Mouse (Mus musculus) midbrain, embryonic 11.5 days (tissue): ENCODE data around the gene Maats1. TPM values are rescaled to one million over a fixed set of nuclear protein-coding genes. Genes with fewer than 3 reads are reported as not detected.

Source experiments
- ATAC-seq: fragments of 200-750 bp; cut with Nextera tagmentation; 2 replicates; pipeline ENCODE4 v1.8.0; 2017; ENCODE audit warnings: moderate TSS enrichment, moderate library complexity; ENCODE audit not compliant: low FRiP score
- DNase-seq: peaks from one replicate; pipeline ENCODE4 v3.0.0; 2015; ENCODE audit warnings: low spot score; ENCODE audit errors: missing footprints
- H3K27ac ChIP-seq: fragments of 300-500 bp; sonication (generic); 2 replicates; pipeline ENCODE4 v1.5.1; 2014; ENCODE audit warnings: low read depth, low read length
- H3K27me3 ChIP-seq: fragments of 300-500 bp; sonication (generic); 2 replicates; pipeline ENCODE4 v1.6.1; 2014; ENCODE audit warnings: mild to moderate bottlenecking, low read length, moderate library complexity, mixed read lengths; ENCODE audit not compliant: control insufficient read depth, insufficient read depth
- H3K36me3 ChIP-seq: fragments of 300-500 bp; sonication (generic); 2 replicates; pipeline ENCODE4 v1.6.1; 2014; ENCODE audit warnings: mild to moderate bottlenecking, low read length, moderate library complexity, mixed read lengths; ENCODE audit not compliant: control insufficient read depth, insufficient read depth
- H3K4me1 ChIP-seq: fragments of 300-500 bp; sonication (generic); 2 replicates; pipeline ENCODE4 v1.6.1; 2014; ENCODE audit warnings: low read length; ENCODE audit not compliant: control insufficient read depth, insufficient read depth
- H3K4me2 ChIP-seq: fragments of 300-500 bp; sonication (generic); 2 replicates; pipeline ENCODE4 v1.6.1; 2014; ENCODE audit warnings: mild to moderate bottlenecking, moderate library complexity
- H3K4me3 ChIP-seq: fragments of 300-500 bp; sonication (generic); 2 replicates; pipeline ENCODE4 v1.5.1; 2014; ENCODE audit warnings: low read depth, low read length
- H3K9ac ChIP-seq: fragments of 300-500 bp; sonication (generic); 2 replicates; pipeline ENCODE4 v1.6.1; 2014; ENCODE audit warnings: low read length
- H3K9me3 ChIP-seq: fragments of 300-500 bp; sonication (generic); 2 replicates; pipeline ENCODE4 v1.6.1; 2016; ENCODE audit warnings: low read length; ENCODE audit not compliant: control insufficient read depth
- WGBS: fragments of 180-500 bp; shearing (Covaris S2); extraction: QIAGEN DNeasy Blood & Tissue Kit; methylation state at CpG from one replicate; pipeline ENCODE4 v1.1.7; 2014; 5-methylcytosine and 5-hydroxymethylcytosine counted together
- polyA plus RNA-seq: library from polyadenylated mRNA; unstranded; fragments of >200 nt; fragmentation: Nextera tagmentation; extraction: Ambion mirVana; gene quantifications from 2 replicates; pipeline ENCODE4 v1.2.1, GENCODE M21; 2014

The Maats1 gene
- polyA plus RNA-seq, 1 experiment from 2014 or later: 0.60 TPM

DNA sequence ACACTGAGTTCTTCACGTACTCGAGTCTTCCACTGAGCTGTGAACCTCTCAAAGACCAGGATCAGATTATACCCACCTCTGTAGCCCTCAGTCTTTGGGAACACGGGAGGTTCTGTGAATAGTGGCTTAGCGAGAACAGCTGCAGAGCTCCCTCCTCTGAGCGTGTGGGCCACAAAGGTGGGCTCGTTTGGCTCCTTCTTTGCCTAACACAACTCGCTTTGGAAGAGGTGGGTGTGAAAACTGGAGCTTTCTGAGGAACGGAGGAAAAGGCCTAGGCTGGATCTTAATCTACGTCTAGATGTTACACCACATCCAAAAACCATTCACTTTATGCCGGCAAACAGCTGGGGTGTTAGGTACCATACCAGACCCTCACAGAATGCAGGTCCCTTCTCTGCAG, 23.4 kb upstream of the Maats1 start:
- ATAC-seq (no peak), DNase-seq (no peak)
- no peaks in the 10 kb centered on the region for H3K9me3 ChIP-seq
- H3K27ac ChIP-seq: no peak overlapping the region
- WGBS: 89% methylated on average over 10 of the region's 10 CpGs
- no peak overlapping the region for H3K9ac ChIP-seq
- H3K4me1 ChIP-seq: no peaks in the 10 kb centered on the region
- H3K4me3 ChIP-seq: no peak overlapping the region
- no peaks in the 10 kb centered on the region for H3K27me3 ChIP-seq
- H3K4me2 ChIP-seq: no peak overlapping the region
- H3K36me3 ChIP-seq: no peaks in the 10 kb centered on the region

DNA sequence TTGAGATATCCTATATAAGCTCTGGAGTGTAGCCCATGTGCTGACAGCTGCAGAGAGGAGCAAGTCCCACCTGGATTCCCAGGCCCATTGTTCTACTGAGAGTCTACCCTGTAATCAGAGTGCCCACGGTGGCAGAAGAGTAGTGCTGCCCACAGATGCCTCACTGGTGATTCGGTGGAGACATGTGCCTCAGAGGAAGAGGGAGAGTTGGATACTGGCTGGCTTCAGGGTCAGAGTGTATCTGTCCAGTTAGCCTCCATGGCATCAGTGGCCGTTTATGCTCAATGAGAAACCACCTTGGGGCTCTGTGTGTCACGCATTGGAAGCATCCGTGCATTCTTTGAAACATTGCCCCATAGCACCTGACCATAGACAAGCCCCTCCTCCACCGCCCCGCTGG, 21.7 kb upstream of the Maats1 start:
- DNase-seq: no peak
- H3K4me3 ChIP-seq: no peak overlapping the region
- H3K9me3 ChIP-seq: no peaks in the 10 kb centered on the region
- ATAC-seq: no peak
- 88% methylated on average over 7 of the region's 7 CpGs for WGBS
- no peak overlapping the region for H3K27ac ChIP-seq
- H3K4me2 ChIP-seq: no peak overlapping the region
- no peaks in the 10 kb centered on the region for H3K36me3 ChIP-seq
- H3K27me3 ChIP-seq: no peaks in the 10 kb centered on the region
- no peak overlapping the region for H3K9ac ChIP-seq
- no peaks in the 10 kb centered on the region for H3K4me1 ChIP-seq

DNA sequence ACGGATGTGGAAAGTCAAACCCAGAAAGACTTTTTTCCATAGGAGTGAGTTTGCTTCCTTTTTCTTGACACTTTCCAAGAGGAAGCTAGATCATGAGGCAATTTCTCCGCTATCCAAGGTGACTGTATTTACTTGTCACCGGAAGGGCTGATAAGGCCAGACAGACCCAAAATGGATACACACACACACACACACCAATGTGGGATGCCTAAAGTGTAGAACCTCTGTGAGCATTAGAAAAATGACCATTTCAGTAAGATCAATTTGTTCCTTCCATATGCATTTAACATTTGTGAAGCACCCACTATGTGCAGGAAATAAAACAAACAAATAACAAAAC, 21.3 kb upstream of the Maats1 start:
- no peak overlapping the region for H3K27ac ChIP-seq
- no peaks in the 10 kb centered on the region for H3K36me3 ChIP-seq
- ATAC-seq: no peak
- no peak overlapping the region for H3K4me2 ChIP-seq
- no peak overlapping the region for H3K4me3 ChIP-seq
- H3K4me1 ChIP-seq: no peaks in the 10 kb centered on the region
- H3K27me3 ChIP-seq: no peaks in the 10 kb centered on the region
- no peak overlapping the region for H3K9ac ChIP-seq
- H3K9me3 ChIP-seq: no peaks in the 10 kb centered on the region
- no peak for DNase-seq
- 91% methylated on average over 3 of the region's 3 CpGs for WGBS

DNA sequence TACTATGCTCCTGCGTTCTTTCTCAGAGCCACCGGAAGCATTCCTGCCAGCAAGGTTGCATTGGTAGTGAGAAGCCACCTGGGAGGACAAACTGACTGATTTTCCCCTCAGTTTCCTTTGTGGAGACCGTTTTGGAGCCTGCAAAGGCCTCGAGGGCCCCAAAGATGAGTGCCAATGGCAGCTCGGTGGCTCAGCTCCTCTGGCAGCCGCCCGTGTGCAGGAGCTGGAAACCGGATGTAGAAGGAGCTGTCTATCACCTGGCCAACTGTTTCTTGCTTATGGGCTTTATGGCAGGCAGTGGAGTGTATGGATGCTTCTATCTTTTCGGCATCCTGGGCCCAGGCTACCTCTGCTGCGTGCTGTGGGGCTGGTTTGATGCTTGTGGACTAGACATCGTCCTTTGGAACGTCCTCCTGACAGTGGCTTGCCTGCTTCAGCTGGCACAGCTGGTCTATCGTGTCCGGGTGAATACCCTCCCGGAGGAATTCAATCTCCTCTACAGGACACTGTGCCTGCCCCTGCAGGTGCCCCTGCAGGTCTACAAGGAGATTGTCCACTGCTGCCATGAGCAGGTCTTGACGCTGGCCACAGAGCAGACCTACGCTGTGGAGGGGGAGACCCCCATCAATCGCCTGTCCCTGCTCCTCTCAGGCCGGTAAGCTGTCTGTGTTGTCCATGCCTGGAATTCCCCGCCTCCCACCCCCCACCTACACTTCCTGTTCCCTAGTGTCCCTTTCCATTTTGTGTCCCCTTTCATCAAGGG, 20.7 kb upstream of the Maats1 start:
- H3K36me3 ChIP-seq: no peaks in the 10 kb centered on the region
- H3K9ac ChIP-seq: no peak overlapping the region
- no peaks in the 10 kb centered on the region for H3K9me3 ChIP-seq
- no peak overlapping the region for H3K4me2 ChIP-seq
- no peak overlapping the region for H3K4me3 ChIP-seq
- no peak for ATAC-seq
- no peaks in the 10 kb centered on the region for H3K4me1 ChIP-seq
- no peaks in the 10 kb centered on the region for H3K27me3 ChIP-seq
- 86% methylated on average over 20 of the region's 20 CpGs for WGBS
- no peak overlapping the region for H3K27ac ChIP-seq
- no peak for DNase-seq

DNA sequence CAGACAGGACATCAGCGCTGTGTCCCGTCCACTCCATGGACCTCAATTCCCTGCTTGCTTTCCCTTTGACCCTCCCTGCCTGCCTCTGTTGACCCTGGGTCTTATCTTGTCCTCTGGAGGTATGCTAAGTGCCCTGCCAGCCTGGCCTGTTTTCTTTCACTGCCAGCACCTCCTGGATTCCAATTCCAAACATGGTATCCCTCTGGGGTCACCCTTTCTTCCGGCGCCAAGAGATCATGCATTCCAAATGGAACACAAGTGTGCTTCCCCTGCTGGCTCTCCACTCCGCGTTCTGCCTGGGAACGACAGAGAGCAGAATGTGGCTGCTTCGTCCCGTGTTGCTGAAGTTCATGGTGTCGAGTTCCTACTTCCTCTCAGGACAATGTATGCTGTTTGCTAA, 20.0 kb upstream of the Maats1 start, which contains the start of gene Popdc2:
TSS of gene Popdc2 (plus strand) at position 277 of the 400 bp plus-strand sequence.
- Histone ChIP-seq H3K9me3 (no peaks in the 10 kb centered on the region), H3K9ac (no peak within 1 kb of the TSS), H3K27me3 (no peaks in the 10 kb centered on the region), H3K4me2 (no peak within 1 kb of the TSS), H3K4me3 (no peak within 1 kb of the TSS), H3K4me1 (no peaks in the 10 kb centered on the region), H3K27ac (no peak within 1 kb of the TSS), H3K36me3 (no peaks in the 10 kb centered on the region)
- peak; percentile 78 for DNase-seq
- 64% methylated on average over 10 of the region's 10 CpGs for WGBS
- ATAC-seq: no peak

DNA sequence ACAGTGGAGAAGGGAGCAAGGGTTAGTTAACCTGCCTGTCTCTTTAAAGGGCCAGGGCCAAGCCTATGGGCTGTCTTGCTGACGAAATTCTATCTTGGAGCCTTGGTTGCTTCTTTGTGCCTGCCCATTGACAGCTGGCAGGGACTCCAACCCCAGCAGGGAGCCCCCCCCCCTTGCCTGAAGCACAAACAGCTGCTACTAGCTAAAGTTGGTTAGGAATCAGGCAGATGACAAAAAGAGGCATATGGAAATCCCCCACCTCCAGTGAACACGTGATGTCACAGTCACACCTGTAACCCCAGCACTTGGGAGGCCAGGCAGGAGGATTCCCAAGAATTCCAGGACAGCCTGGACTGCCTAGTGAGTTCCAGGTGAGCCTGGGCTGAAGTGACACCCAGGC, 18.4 kb upstream of the Maats1 start:
- Histone ChIP-seq H3K36me3 (peaks cover 3% of the 10 kb centered on the region; the same call in 1 of the 2 replicates), H3K4me1 (no peaks in the 10 kb centered on the region), H3K4me2 (no peak overlapping the region), H3K27me3 (no peaks in the 10 kb centered on the region), H3K9me3 (no peaks in the 10 kb centered on the region), H3K9ac (no peak overlapping the region), H3K27ac (no peak overlapping the region), H3K4me3 (no peak overlapping the region)
- ATAC-seq (no peak), DNase-seq (no peak)
- WGBS: 24% methylated on average over 2 of the region's 2 CpGs

DNA sequence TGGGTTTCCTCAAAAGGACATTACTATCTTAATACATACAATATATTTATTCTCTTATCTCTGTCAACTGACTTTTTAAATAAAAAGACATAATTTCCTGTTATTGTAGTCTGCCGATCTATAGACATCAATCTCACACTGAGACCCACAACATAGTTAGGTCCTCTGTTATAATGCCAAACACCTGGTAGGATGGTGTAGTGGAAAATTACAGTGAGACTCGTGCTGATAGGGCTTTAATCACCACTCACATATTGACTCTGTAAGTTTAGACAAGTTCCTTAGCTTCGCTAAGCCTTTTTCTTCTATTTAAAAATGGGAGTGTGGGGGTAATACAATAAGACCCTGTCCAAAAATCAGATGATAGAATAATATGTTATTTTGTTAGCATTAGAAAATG, 17.9 kb upstream of the Maats1 start:
- no peak for ATAC-seq
- WGBS: 80% methylated on average over 3 of the region's 3 CpGs
- no peak overlapping the region for H3K4me3 ChIP-seq

DNA sequence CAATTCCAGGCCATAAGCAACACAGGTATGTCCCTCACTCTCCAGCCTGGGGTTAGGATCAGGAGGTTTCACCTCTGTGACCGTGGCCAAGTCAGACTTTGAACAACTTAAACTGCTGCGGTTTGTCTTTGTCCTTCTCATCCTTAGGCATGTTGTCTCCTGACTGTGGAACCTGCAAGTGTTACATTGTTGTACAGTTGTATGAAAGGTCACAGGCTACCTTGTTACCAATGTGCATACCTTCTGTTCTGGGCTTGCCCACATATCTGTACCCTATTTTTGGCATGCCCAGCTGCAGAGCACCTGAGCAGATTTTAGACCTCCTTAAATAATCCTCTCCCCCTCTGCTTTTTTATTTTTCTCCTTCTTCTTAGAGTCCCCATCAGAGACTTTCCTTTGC, 17.3 kb upstream of the Maats1 start:
- no peaks in the 10 kb centered on the region for H3K4me1 ChIP-seq
- H3K27ac ChIP-seq: no peak overlapping the region
- H3K9ac ChIP-seq: no peak overlapping the region
- no peak for ATAC-seq
- H3K36me3 ChIP-seq: peaks cover 3% of the 10 kb centered on the region; the same call in 1 of the 2 replicates
- H3K4me3 ChIP-seq: no peak overlapping the region
- H3K27me3 ChIP-seq: no peaks in the 10 kb centered on the region
- 93% methylated on average over 2 of the region's 2 CpGs for WGBS
- no peak for DNase-seq
- H3K9me3 ChIP-seq: no peaks in the 10 kb centered on the region
- no peak overlapping the region for H3K4me2 ChIP-seq

More for the DNA sequence above, 17.9 kb upstream of the Maats1 start:
- no peak overlapping the region for H3K9ac ChIP-seq
- H3K4me2 ChIP-seq: no peak overlapping the region
- no peaks in the 10 kb centered on the region for H3K27me3 ChIP-seq
- H3K4me1 ChIP-seq: no peaks in the 10 kb centered on the region
- no peaks in the 10 kb centered on the region for H3K9me3 ChIP-seq
- no peak overlapping the region for H3K27ac ChIP-seq
- DNase-seq: no peak
- H3K36me3 ChIP-seq: peaks cover 3% of the 10 kb centered on the region; the same call in 1 of the 2 replicates

DNA sequence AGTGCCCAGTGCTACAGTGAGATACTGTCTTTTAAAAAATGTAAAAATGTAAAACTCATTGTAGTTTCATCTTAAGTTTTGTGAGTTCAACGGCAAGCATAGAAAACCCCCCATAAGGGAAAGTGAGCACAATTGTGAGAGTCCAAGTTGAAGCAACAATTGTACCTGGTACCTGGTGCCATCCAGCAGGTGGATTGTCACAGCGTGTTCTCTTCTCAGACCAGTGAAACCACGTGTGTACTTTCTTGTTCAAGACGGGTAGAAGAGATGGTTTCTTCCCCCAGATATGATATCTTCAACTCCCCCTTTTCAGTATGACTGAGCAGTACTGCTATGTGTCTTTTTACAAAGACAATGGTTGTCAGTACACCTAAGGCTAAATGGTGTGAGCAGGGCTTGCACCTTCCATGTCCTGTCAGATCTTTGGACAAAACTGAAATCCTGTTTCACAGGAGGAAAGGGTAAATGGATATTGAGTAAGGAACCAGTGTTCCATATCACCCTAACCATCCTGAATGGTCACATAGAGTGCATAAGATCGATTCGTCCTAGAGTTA, 16.4 kb upstream of the Maats1 start:
- 88% methylated on average over 6 of the region's 6 CpGs for WGBS
- ATAC-seq (no peak), DNase-seq (peak; percentile 45)
- no peak overlapping the region for H3K4me2 ChIP-seq
- no peaks in the 10 kb centered on the region for H3K4me1 ChIP-seq
- H3K4me3 ChIP-seq: no peak overlapping the region
- H3K9me3 ChIP-seq: no peaks in the 10 kb centered on the region
- no peak overlapping the region for H3K9ac ChIP-seq
- peaks cover 3% of the 10 kb centered on the region; the same call in 1 of the 2 replicates for H3K36me3 ChIP-seq
- H3K27me3 ChIP-seq: no peaks in the 10 kb centered on the region
- no peak overlapping the region for H3K27ac ChIP-seq
